Mouse (Mus musculus): ENCODE results near the gene Daxx. TPM values are rescaled to one million over a fixed set of nuclear protein-coding genes. Genes with fewer than 3 reads are reported as not detected.
"Not testable (repeated sequence)": the region's sequence is repeated elsewhere in the genome, so short reads cannot be mapped to it uniquely, and the experiment has no call there.

Daxx gene
- polyA plus RNA-seq, 1 experiment: 58.1 TPM

DNA sequence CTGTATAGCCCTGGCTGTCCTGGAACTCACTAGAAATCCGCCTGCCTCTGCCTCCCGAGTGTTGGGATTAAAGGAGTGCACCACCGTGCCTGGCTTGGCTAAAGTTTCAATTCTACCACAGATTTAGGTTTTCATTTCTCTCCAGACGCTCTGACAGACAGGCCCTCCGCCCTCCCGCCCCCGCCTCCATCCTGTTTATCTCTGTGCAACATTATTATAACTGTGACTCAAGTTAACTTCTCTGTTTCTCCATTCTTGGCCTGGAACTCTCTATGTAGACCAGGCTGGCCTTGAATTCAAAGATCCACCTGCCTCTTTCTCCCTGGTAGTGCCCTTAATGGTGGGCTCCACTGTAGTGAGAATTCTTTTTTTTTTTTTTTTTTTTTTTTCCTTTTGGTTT, 6.7 kb upstream of the Daxx start:
- H3K4me3 ChIP-seq (ENCODE audit: insufficient read depth, low read length): no peak overlapping the region
- H3K27ac ChIP-seq (ENCODE audit: insufficient read depth, low read depth, low read length): peak overlapping the region; percentile 36
- TF ChIP-seq POLR2A (IDR thresholded peaks at IDR 0.05; ENCODE audit: borderline replicate concordance, low read depth, low read length): no peak
- peaks cover 20% of the 10 kb centered on the region for H3K4me1 ChIP-seq (ENCODE audit: control insufficient read depth, insufficient read depth, low read length)

GRCm38 (mm10) chr17:33903911-33904651, 5.1 kb upstream of the Daxx start:
- peaks cover 22% of the 10 kb centered on the region for H3K4me1 ChIP-seq (ENCODE audit: control insufficient read depth, insufficient read depth, low read length)
- not testable (repeated sequence) for H3K27ac ChIP-seq (ENCODE audit: insufficient read depth, low read depth, low read length); H3K4me3 ChIP-seq (ENCODE audit: insufficient read depth, low read length)

DNA sequence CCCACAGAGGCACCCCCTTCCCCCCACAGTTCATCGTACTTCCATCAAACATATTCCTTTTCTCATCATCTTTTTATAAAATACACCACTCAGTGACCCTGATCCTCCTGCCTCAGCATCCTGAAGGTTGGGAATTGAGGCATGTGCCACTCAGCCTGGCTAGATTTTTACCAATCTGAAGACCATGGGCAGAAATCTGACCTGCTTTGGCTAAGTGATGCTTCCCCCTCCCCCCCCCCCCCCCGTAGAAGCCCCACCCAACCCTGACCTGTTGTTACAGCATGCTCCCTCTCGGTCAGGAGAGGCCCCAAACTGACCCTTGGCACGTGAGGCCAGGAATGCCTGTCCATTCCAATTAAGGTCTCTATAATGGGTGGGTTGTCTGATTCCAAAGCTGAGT, 4.4 kb upstream of the Daxx start, which contains the start of gene Platr17:
TSS of gene Platr17 (plus strand) at position 301 of the 400 bp plus-strand sequence.
- not testable (repeated sequence) for H3K4me3 ChIP-seq (ENCODE audit: insufficient read depth, low read length); H3K27ac ChIP-seq (ENCODE audit: insufficient read depth, low read depth, low read length)
- peaks cover 22% of the 10 kb centered on the region for H3K4me1 ChIP-seq (ENCODE audit: control insufficient read depth, insufficient read depth, low read length)

- peak overlapping the region; percentile 40 for H3K27ac ChIP-seq (ENCODE audit: insufficient read depth, low read depth, low read length)
- TF ChIP-seq CTCF (IDR thresholded peaks at IDR 0.05; ENCODE audit: low read depth, low read length) (no peak), POLR2A (IDR thresholded peaks at IDR 0.05; ENCODE audit: borderline replicate concordance, low read depth, low read length) (no peak)
- H3K4me1 ChIP-seq (ENCODE audit: control insufficient read depth, insufficient read depth, low read length): peaks cover 12% of the 10 kb centered on the region
- H3K4me3 ChIP-seq (ENCODE audit: insufficient read depth, low read length): peak overlapping the region; percentile 74
Measured at GRCm38 (mm10) chr17:33908331-33909076, 710 bp upstream of the Daxx start.

GRCm38 (mm10) chr17:33909869-33910250, 646 bp downstream of the Daxx start:
- peaks cover 6% of the 10 kb centered on the region for H3K4me1 ChIP-seq (ENCODE audit: control insufficient read depth, insufficient read depth, low read length)

GRCm38 (mm10) chr17:33910346-33911051, 1.3 kb downstream of the Daxx start:
- Histone ChIP-seq H3K4me1 (ENCODE audit: control insufficient read depth, insufficient read depth, low read length) (peaks cover 8% of the 10 kb centered on the region), H3K27ac (ENCODE audit: insufficient read depth, low read depth, low read length) (peak overlapping the region; percentile 82; the same call in 1 of the 2 replicates), H3K4me3 (ENCODE audit: insufficient read depth, low read length) (peak overlapping the region; percentile 96)
- no peak for TF ChIP-seq POLR2A (IDR thresholded peaks at IDR 0.05; ENCODE audit: borderline replicate concordance, low read depth, low read length)

More at GRCm38 (mm10) chr17:33909869-33910250, 646 bp downstream of the Daxx start:
- TF ChIP-seq CTCF (IDR thresholded peaks at IDR 0.05; ENCODE audit: low read depth, low read length) (no peak), POLR2A (IDR thresholded peaks at IDR 0.05; ENCODE audit: borderline replicate concordance, low read depth, low read length) (no peak)
- Histone ChIP-seq H3K27ac (ENCODE audit: insufficient read depth, low read depth, low read length) (peak overlapping the region; percentile 82), H3K4me3 (ENCODE audit: insufficient read depth, low read length) (peak overlapping the region; percentile 96)

GRCm38 (mm10) chr17:33911052-33911812, 2.0 kb downstream of the Daxx start:
- TF ChIP-seq CTCF (IDR thresholded peaks at IDR 0.05; ENCODE audit: low read depth, low read length): no peak
- TF ChIP-seq POLR2A (IDR thresholded peaks at IDR 0.05; ENCODE audit: borderline replicate concordance, low read depth, low read length): no peak
- H3K27ac ChIP-seq (ENCODE audit: insufficient read depth, low read depth, low read length): no peak overlapping the region
- H3K4me1 ChIP-seq (ENCODE audit: control insufficient read depth, insufficient read depth, low read length): peaks cover 8% of the 10 kb centered on the region
- no peak overlapping the region for H3K4me3 ChIP-seq (ENCODE audit: insufficient read depth, low read length)

- H3K4me1 ChIP-seq (ENCODE audit: control insufficient read depth, insufficient read depth, low read length): peaks cover 8% of the 10 kb centered on the region
- no peak overlapping the region for H3K4me3 ChIP-seq (ENCODE audit: insufficient read depth, low read length)
- TF ChIP-seq CTCF (IDR thresholded peaks at IDR 0.05; ENCODE audit: low read depth, low read length) (no peak), POLR2A (IDR thresholded peaks at IDR 0.05; ENCODE audit: borderline replicate concordance, low read depth, low read length) (no peak)
- no peak overlapping the region for H3K27ac ChIP-seq (ENCODE audit: insufficient read depth, low read depth, low read length)
Measured at GRCm38 (mm10) chr17:33911813-33912414, 2.7 kb downstream of the Daxx start.

DNA sequence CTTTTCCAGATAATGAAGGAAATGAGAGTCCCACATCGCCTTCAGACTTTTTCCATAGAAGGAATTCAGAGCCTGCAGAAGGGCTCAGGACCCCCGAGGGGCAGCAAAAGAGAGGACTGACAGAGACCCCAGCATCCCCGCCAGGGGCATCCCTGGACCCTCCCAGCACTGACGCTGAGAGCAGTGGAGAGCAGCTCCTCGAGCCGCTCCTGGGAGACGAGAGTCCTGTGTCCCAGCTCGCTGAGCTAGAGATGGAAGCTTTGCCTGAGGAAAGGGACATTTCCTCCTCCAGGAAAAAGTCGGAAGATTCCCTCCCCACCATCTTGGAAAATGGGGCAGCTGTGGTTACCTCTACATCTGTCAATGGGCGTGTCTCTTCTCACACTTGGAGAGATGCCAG, 4.0 kb downstream of the Daxx start:
- Histone ChIP-seq H3K4me1 (ENCODE audit: control insufficient read depth, insufficient read depth, low read length) (peaks cover 6% of the 10 kb centered on the region), H3K4me3 (ENCODE audit: insufficient read depth, low read length) (no peak overlapping the region), H3K27ac (ENCODE audit: insufficient read depth, low read depth, low read length) (no peak overlapping the region)
- TF ChIP-seq POLR2A (IDR thresholded peaks at IDR 0.05; ENCODE audit: borderline replicate concordance, low read depth, low read length): no peak
- no peak for TF ChIP-seq CTCF (IDR thresholded peaks at IDR 0.05; ENCODE audit: low read depth, low read length)
